Mouse (Mus musculus) forebrain, embryonic 10.5 days (tissue): Measurements from ENCODE around the gene Rnd2. TPM values are rescaled to one million over a fixed set of nuclear protein-coding genes. Genes with fewer than 3 reads are reported as not detected.

Source experiments
- microRNA-seq: library from miRNA; unstranded; fragments of <30 nt; microRNA quantifications from one replicate; pipeline ENCODE4, GENCODE M21; 2017
- polyA plus RNA-seq: library from polyadenylated mRNA; unstranded; fragments of >200 nt; fragmentation: Nextera tagmentation; extraction: Ambion mirVana; gene quantifications from 2 replicates; pipeline ENCODE4 v1.2.1, GENCODE M21; 2016

Gene Rnd2
- polyA plus RNA-seq, 1 experiment from 2014 or later = 36.9 TPM

Small RNAs within 50 kb of the gene (microRNA-seq; reads per million reads assigned to microRNA genes)
- not detected for gene Mir6929

Other genes starting within 250 kb of the Rnd2 start
- gene Ezh1, start 238.5 kb upstream of the Rnd2 start, polyA plus RNA-seq = 9.9 and 10.2 TPM in 2 replicates
- 54.8 and 57.3 TPM in 2 replicates for gene Ramp2, start 219.0 kb upstream of the Rnd2 start, polyA plus RNA-seq
- 128 and 129 TPM in 2 replicates for gene Vps25, start 211.3 kb upstream of the Rnd2 start, polyA plus RNA-seq
- gene Wnk4, start 204.4 kb upstream of the Rnd2 start, polyA plus RNA-seq = 5.4 and 6.4 TPM in 2 replicates
- gene Cntd1, start 186.0 kb upstream of the Rnd2 start, polyA plus RNA-seq = 0.77 and 1.0 TPM in 2 replicates
- 186 and 194 TPM in 2 replicates for gene Coa3, start 185.9 kb upstream of the Rnd2 start, polyA plus RNA-seq
- gene Becn1, start 162.7 kb upstream of the Rnd2 start, polyA plus RNA-seq = 144 and 154 TPM in 2 replicates
- gene Psme3, start 148.8 kb upstream of the Rnd2 start, polyA plus RNA-seq = 207 and 217 TPM in 2 replicates
- gene Aoc2, start 139.9 kb upstream of the Rnd2 start, polyA plus RNA-seq = 2.1 and 2.5 TPM in 2 replicates
- gene Aoc3, start 134.4 kb upstream of the Rnd2 start, polyA plus RNA-seq = not detected in 2 replicates
- gene G6pc, start 97.4 kb upstream of the Rnd2 start, polyA plus RNA-seq = not detected in 2 replicates
- gene Aarsd1, start 47.4 kb upstream of the Rnd2 start, polyA plus RNA-seq = 109 and 115 TPM in 2 replicates
- gene Gm27029, start 40.2 kb upstream of the Rnd2 start, polyA plus RNA-seq = 10.9 and 11.6 TPM in 2 replicates
- 20.9 and 21.4 TPM in 2 replicates for gene Rundc1, start 39.9 kb upstream of the Rnd2 start, polyA plus RNA-seq
- gene Ptges3l, start 39.7 kb upstream of the Rnd2 start, polyA plus RNA-seq = 2.3 and 3.8 TPM in 2 replicates
- 499 and 505 TPM in 2 replicates for gene Rpl27, start 22.7 kb upstream of the Rnd2 start, polyA plus RNA-seq
- 3.3 and 3.4 TPM in 2 replicates for gene Ifi35, start 16.6 kb upstream of the Rnd2 start, polyA plus RNA-seq
- gene Vat1, start 1.2 kb downstream of the Rnd2 start, polyA plus RNA-seq = 24.9 and 28.5 TPM in 2 replicates
- gene Brca1, start 87.0 kb downstream of the Rnd2 start, polyA plus RNA-seq = 26.2 and 27.4 TPM in 2 replicates
- gene Nbr1, start 87.2 kb downstream of the Rnd2 start, polyA plus RNA-seq = 61.7 and 69.9 TPM in 2 replicates
- gene Tmem106a, start 117.2 kb downstream of the Rnd2 start, polyA plus RNA-seq = 1.5 and 1.8 TPM in 2 replicates
- not detected in 2 replicates for gene Gm11634, start 134.3 kb downstream of the Rnd2 start, polyA plus RNA-seq
- gene Rdm1, start 162.2 kb downstream of the Rnd2 start, polyA plus RNA-seq = 30.7 and 33.9 TPM in 2 replicates
- 2.4 and 3.1 TPM in 2 replicates for gene Arl4d, start 200.5 kb downstream of the Rnd2 start, polyA plus RNA-seq